Mouse (Mus musculus): ENCODE results near the gene Zbtb12. TPM values are rescaled to one million over a fixed set of nuclear protein-coding genes. Genes with fewer than 3 reads are reported as not detected.

The Zbtb12 gene
- polyA plus RNA-seq, 1 experiment from 2014 or later: 1.5 TPM

DNA sequence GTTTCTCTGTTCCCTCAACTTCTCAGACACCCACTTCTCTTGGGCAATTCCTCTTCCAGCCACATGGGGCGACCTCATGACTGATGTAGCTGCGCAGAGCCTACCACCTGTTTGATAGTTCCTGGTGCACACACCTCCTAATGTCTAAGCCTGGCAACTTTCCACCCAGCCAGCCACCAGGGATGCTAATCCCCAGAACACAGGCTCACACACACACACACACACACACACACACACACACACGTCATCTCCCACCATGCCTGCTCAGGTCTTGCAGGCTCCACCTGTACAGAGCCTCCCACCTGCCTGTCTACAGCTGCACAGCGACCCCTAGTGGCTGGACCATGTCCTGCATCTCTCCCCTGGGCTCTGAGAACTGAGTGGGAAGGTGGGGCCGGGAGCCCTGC is 32.7 kb downstream of the Zbtb12 start:
- Histone ChIP-seq H3K9ac (ENCODE audit: low read length) (no peak overlapping the region), H3K4me2 (ENCODE audit: low read depth, low read length) (no peak overlapping the region), H3K27me3 (ENCODE audit: control insufficient read depth, insufficient read depth, low read length) (no peaks in the 10 kb centered on the region), H3K4me1 (ENCODE audit: control insufficient read depth, insufficient read depth, low read length) (peaks cover 3% of the 10 kb centered on the region; the same call in 1 of the 2 replicates), H3K27ac (ENCODE audit: low read length) (no peak overlapping the region), H3K36me3 (ENCODE audit: control insufficient read depth, insufficient read depth) (peaks cover 59% of the 10 kb centered on the region), H3K4me3 (ENCODE audit: low read length) (no peak overlapping the region), H3K9me3 (replicated peaks; ENCODE audit: control insufficient read depth, low read length) (no peaks in the 10 kb centered on the region)
- WGBS: 49% methylated on average over 5 of the region's 5 CpGs
- ATAC-seq (replicated peaks; ENCODE audit: extremely low read depth, insufficient read depth, low FRiP score): peak; percentile 43

- Histone ChIP-seq H3K4me2 (ENCODE audit: low read depth, low read length) (no peak within 1 kb of the TSS; the same call in 1 of the 2 replicates), H3K36me3 (ENCODE audit: control insufficient read depth, insufficient read depth) (peaks cover 40% of the 10 kb centered on the region), H3K27me3 (ENCODE audit: control insufficient read depth, insufficient read depth, low read length) (no peaks in the 10 kb centered on the region), H3K4me1 (ENCODE audit: control insufficient read depth, insufficient read depth, low read length) (peaks cover 3% of the 10 kb centered on the region; the same call in 1 of the 2 replicates), H3K27ac (ENCODE audit: low read length) (no peak within 1 kb of the TSS), H3K9me3 (replicated peaks; ENCODE audit: control insufficient read depth, low read length) (no peaks in the 10 kb centered on the region), H3K9ac (ENCODE audit: low read length) (no peak within 1 kb of the TSS), H3K4me3 (ENCODE audit: low read length) (no peak within 1 kb of the TSS)
- WGBS: 44% methylated on average over 18 of the region's 18 CpGs
- ATAC-seq (replicated peaks; ENCODE audit: extremely low read depth, insufficient read depth, low FRiP score): no peak
These were observed 34.8 kb downstream of the Zbtb12 start, which contains the start of gene Slc44a4 for GRCm38 (mm10) chr17:34913930-34914665. Slc44a4 (plus strand) TSS chr17:34914466.

DNA sequence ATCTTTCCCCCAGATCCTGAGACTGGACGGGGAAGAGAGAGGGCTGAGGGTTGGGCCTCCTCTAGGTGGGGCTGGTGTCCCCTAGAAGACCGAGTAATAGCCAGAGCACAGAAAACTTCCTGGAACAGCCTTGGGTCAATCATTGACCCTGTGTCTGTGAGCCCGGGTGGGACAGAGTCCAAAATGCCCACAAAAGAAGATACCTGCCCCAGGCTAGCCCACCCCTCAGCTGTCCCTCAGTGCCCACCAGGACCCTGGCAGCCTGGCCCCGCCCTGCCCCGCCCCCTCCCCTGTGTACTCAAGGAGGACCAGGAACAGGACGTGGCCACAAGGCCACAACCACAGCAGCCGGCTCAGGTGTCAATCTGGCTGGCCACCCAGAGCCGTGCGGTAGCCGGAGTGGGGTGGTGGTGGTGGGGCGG is 36.1 kb downstream of the Zbtb12 start:
- Histone ChIP-seq H3K27ac (ENCODE audit: low read length) (no peak overlapping the region), H3K4me3 (ENCODE audit: low read length) (no peak overlapping the region), H3K4me2 (ENCODE audit: low read depth, low read length) (no peak overlapping the region; the same call in 1 of the 2 replicates), H3K36me3 (ENCODE audit: control insufficient read depth, insufficient read depth) (peaks cover 28% of the 10 kb centered on the region), H3K9ac (ENCODE audit: low read length) (no peak overlapping the region), H3K27me3 (ENCODE audit: control insufficient read depth, insufficient read depth, low read length) (no peaks in the 10 kb centered on the region), H3K4me1 (ENCODE audit: control insufficient read depth, insufficient read depth, low read length) (peaks cover 3% of the 10 kb centered on the region; the same call in 1 of the 2 replicates), H3K9me3 (replicated peaks; ENCODE audit: control insufficient read depth, low read length) (no peaks in the 10 kb centered on the region)
- WGBS: 18% methylated on average over 11 of the region's 11 CpGs
- no peak for ATAC-seq (replicated peaks; ENCODE audit: extremely low read depth, insufficient read depth, low FRiP score)

- H3K27me3 ChIP-seq (ENCODE audit: control insufficient read depth, insufficient read depth, low read length): no peaks in the 10 kb centered on the region
- no peak overlapping the region for H3K9ac ChIP-seq (ENCODE audit: low read length)
- peaks cover 3% of the 10 kb centered on the region; the same call in 1 of the 2 replicates for H3K4me1 ChIP-seq (ENCODE audit: control insufficient read depth, insufficient read depth, low read length)
- no peaks in the 10 kb centered on the region for H3K9me3 ChIP-seq (replicated peaks; ENCODE audit: control insufficient read depth, low read length)
- H3K4me2 ChIP-seq (ENCODE audit: low read depth, low read length): no peak overlapping the region
- no peak for ATAC-seq (replicated peaks; ENCODE audit: extremely low read depth, insufficient read depth, low FRiP score)
- H3K36me3 ChIP-seq (ENCODE audit: control insufficient read depth, insufficient read depth): peaks cover 20% of the 10 kb centered on the region
- no peak overlapping the region for H3K4me3 ChIP-seq (ENCODE audit: low read length)
- WGBS: 81% methylated on average over 5 of the region's 5 CpGs
- no peak overlapping the region for H3K27ac ChIP-seq (ENCODE audit: low read length)
These were observed 37.0 kb downstream of the Zbtb12 start for GRCm38 (mm10) chr17:34916316-34916715.

- Histone ChIP-seq H3K36me3 (ENCODE audit: control insufficient read depth, insufficient read depth) (peaks cover 12% of the 10 kb centered on the region), H3K4me1 (ENCODE audit: control insufficient read depth, insufficient read depth, low read length) (peaks cover 3% of the 10 kb centered on the region; the same call in 1 of the 2 replicates), H3K4me2 (ENCODE audit: low read depth, low read length) (no peak overlapping the region), H3K9me3 (replicated peaks; ENCODE audit: control insufficient read depth, low read length) (no peaks in the 10 kb centered on the region), H3K9ac (ENCODE audit: low read length) (no peak overlapping the region), H3K4me3 (ENCODE audit: low read length) (no peak overlapping the region), H3K27ac (ENCODE audit: low read length) (no peak overlapping the region), H3K27me3 (ENCODE audit: control insufficient read depth, insufficient read depth, low read length) (no peaks in the 10 kb centered on the region)
- WGBS: 67% methylated on average over 9 of the region's 9 CpGs
- ATAC-seq (replicated peaks; ENCODE audit: extremely low read depth, insufficient read depth, low FRiP score): no peak
These were observed 37.9 kb downstream of the Zbtb12 start for GRCm38 (mm10) chr17:34917188-34917587.

DNA sequence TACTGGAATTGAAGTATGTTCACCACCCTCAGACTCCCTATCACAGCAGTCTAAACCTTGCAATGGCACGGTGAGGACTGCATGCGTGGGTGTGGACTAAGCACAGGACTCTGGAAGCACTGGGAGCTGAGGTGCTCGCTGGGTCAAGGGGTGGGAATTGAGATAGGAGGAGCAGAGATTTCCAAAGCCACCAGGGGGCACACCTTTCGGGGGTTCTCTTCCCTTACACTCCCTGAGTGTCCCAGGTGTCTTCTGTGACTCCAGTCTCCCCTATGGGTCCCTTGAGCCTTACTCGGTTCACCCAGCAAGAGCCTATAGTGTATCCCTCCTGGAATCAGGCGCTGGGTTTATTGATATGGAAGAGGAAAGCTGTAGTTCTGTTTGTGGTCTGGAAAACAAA is 43.7 kb downstream of the Zbtb12 start:
- 43% methylated on average over 6 of the region's 6 CpGs for WGBS
- no peak overlapping the region for H3K4me2 ChIP-seq (ENCODE audit: low read depth, low read length)
- ATAC-seq (replicated peaks; ENCODE audit: extremely low read depth, insufficient read depth, low FRiP score): no peak

DNA sequence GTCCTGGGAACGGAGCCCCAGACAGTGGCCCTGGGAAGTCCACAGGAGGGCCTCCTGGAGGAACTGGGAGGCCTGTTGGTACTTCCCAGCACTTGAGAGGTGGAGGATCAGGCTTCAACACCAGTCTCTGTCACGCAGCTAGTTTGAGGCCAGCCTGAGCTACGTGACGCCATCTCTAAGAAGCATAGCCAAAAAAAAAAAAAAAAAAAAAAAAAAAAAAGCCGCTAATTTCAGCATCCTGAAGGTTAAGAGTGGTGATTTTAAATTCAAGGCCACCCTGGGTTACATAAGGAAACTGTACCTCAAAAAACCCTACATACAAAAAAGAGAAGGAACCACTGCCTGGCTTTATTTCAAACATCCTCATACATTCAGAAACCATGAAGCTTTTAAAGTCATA is 45.0 kb downstream of the Zbtb12 start:
- no peak overlapping the region for H3K9ac ChIP-seq (ENCODE audit: low read length)
- ATAC-seq (replicated peaks; ENCODE audit: extremely low read depth, insufficient read depth, low FRiP score): no peak
- no peaks in the 10 kb centered on the region for H3K36me3 ChIP-seq (ENCODE audit: control insufficient read depth, insufficient read depth)
- H3K4me1 ChIP-seq (ENCODE audit: control insufficient read depth, insufficient read depth, low read length): no peaks in the 10 kb centered on the region
- H3K4me3 ChIP-seq (ENCODE audit: low read length): no peak overlapping the region
- H3K9me3 ChIP-seq (replicated peaks; ENCODE audit: control insufficient read depth, low read length): no peaks in the 10 kb centered on the region
- no peaks in the 10 kb centered on the region for H3K27me3 ChIP-seq (ENCODE audit: control insufficient read depth, insufficient read depth, low read length)
- no peak overlapping the region for H3K27ac ChIP-seq (ENCODE audit: low read length)
- no peak overlapping the region for H3K4me2 ChIP-seq (ENCODE audit: low read depth, low read length)
- WGBS: 61% methylated on average over 5 of the region's 5 CpGs

More for the DNA sequence above, 43.7 kb downstream of the Zbtb12 start:
- Histone ChIP-seq H3K9ac (ENCODE audit: low read length) (no peak overlapping the region), H3K4me1 (ENCODE audit: control insufficient read depth, insufficient read depth, low read length) (no peaks in the 10 kb centered on the region), H3K4me3 (ENCODE audit: low read length) (no peak overlapping the region), H3K27me3 (ENCODE audit: control insufficient read depth, insufficient read depth, low read length) (no peaks in the 10 kb centered on the region), H3K27ac (ENCODE audit: low read length) (no peak overlapping the region), H3K9me3 (replicated peaks; ENCODE audit: control insufficient read depth, low read length) (no peaks in the 10 kb centered on the region), H3K36me3 (ENCODE audit: control insufficient read depth, insufficient read depth) (no peaks in the 10 kb centered on the region)

DNA sequence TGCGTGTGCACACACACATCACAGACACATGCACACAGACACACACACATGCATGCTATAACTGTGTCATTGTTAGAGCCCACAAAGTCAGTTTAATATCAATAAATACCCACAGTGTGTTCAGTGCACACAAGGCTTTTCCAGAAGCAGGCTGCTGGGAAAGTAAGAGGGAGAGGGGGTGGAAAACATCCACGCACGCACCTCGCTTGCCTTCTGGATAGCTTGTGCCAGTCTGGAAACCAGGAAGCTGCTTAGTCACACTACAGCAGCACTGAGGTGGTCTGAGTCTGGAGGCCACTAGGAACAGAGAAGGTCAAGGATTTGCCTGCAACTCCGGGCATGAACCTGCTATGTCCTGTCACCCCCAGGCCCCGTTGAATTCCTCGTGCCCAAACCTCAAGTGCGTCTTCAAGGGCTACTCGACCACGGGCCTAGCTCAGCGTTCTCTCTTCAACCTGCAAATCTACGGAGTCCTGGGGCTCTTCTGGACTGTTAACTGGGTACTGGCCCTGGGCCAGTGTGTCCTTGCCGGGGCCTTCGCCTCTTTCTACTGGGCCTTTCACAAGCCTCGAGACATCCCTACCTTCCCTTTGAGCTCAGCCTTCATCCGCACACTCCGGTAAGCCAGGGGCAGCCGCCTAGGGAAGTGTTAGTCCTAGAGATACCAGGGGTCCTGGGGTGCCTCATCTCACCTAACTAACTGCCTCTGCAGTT is 48.2 kb downstream of the Zbtb12 start:
- no peaks in the 10 kb centered on the region for H3K9me3 ChIP-seq (replicated peaks; ENCODE audit: control insufficient read depth, low read length)
- H3K9ac ChIP-seq (ENCODE audit: low read length): no peak overlapping the region
- H3K27me3 ChIP-seq (ENCODE audit: control insufficient read depth, insufficient read depth, low read length): no peaks in the 10 kb centered on the region
- no peak overlapping the region for H3K4me3 ChIP-seq (ENCODE audit: low read length)
- no peak overlapping the region for H3K4me2 ChIP-seq (ENCODE audit: low read depth, low read length)
- WGBS: 79% methylated on average over 18 of the region's 18 CpGs
- no peak for ATAC-seq (replicated peaks; ENCODE audit: extremely low read depth, insufficient read depth, low FRiP score)
- 0 out of 2 replicates have a peak, but pooled peaks cover 7% of the 10 kb centered on the region for H3K4me1 ChIP-seq (ENCODE audit: control insufficient read depth, insufficient read depth, low read length)
- H3K27ac ChIP-seq (ENCODE audit: low read length): no peak overlapping the region
- H3K36me3 ChIP-seq (ENCODE audit: control insufficient read depth, insufficient read depth): no peaks in the 10 kb centered on the region

GRCm38 (mm10) chr17:34928841-34929240 is 49.6 kb downstream of the Zbtb12 start:
- no peak overlapping the region for H3K9ac ChIP-seq (ENCODE audit: low read length)
- H3K4me3 ChIP-seq (ENCODE audit: low read length): no peak overlapping the region
- no peaks in the 10 kb centered on the region for H3K27me3 ChIP-seq (ENCODE audit: control insufficient read depth, insufficient read depth, low read length)
- no peaks in the 10 kb centered on the region for H3K36me3 ChIP-seq (ENCODE audit: control insufficient read depth, insufficient read depth)
- no peak overlapping the region for H3K4me2 ChIP-seq (ENCODE audit: low read depth, low read length)
- WGBS: 30% methylated on average over 4 of the region's 4 CpGs
- H3K27ac ChIP-seq (ENCODE audit: low read length): no peak overlapping the region
- H3K9me3 ChIP-seq (replicated peaks; ENCODE audit: control insufficient read depth, low read length): no peaks in the 10 kb centered on the region
- ATAC-seq (replicated peaks; ENCODE audit: extremely low read depth, insufficient read depth, low FRiP score): no peak
- H3K4me1 ChIP-seq (ENCODE audit: control insufficient read depth, insufficient read depth, low read length): 0 out of 2 replicates have a peak, but pooled peaks cover 7% of the 10 kb centered on the region

All from heart, embryonic 16.5 days (tissue).